Mouse (Mus musculus) CD4-positive helper T cell, adult 2 months (primary cell): ENCODE data around the gene Clps.

Experiments used
- DNase-seq: peaks from one replicate; pipeline ENCODE4 v3.0.0-alpha.2; 2012; ENCODE audit warnings: low read depth, missing footprints, low spot score

Clps gene

DNA sequence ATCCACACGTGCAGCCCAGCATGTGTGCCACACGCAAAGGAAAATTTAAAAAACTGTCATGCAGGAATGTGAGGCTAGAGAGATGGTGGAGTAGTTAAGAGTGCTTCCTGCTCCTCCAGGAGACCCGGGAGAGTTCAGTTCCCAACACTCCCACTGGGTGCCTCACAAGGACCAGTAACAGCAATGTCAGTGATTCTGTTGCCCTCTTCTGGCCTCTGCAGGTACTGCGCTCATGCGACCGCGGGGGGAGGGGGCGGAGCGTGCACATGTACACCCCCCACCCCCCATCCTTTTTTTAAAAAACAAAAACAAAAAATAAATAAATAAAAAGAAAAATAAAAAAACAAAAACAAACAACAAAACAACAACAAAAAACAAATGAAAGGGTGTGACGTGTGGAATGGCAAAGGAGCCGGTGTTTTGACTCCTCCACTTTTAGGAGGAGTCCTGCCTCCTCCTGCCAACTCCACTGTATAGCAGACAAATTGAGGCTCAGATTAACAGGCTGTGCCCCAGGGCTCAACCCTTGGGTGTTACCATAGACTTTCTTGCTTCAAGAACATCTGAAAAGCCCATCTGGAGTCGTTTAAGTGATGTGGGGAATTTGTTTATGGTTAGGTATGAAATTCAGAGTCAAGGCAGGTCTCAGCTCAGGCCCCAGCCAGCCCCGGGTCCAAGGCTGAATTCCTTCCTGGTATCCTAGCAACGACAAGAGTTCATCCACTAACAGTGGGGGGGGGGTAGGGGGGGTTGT lies 7.3 kb downstream of the Clps start:
- DNase-seq: peak; percentile 76

DNA sequence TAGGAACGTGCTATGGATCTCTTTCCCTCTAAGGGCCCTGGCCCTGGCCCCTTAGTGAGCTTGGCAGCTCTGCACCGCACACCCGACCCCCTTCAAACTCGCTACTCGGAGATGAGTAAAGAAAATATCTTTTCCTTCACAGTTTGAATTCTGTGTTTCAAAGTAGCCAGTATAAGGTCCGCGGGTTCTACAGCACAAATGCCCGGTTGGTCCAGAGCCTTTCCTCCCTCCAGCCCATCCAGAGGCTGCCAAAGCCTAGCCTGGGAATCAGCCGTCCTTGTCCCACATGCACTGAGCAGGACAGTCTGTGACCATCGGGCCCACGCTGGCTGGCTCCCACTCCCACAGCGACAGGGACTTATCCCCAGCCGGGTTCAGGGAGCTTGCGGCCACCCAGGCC lies 11.5 kb downstream of the Clps start, which contains the start of gene Clpsl2:
Gene Clpsl2, plus strand, starts transcription at position 301 of the 400 bp plus-strand sequence.
- no peak for DNase-seq

DNA sequence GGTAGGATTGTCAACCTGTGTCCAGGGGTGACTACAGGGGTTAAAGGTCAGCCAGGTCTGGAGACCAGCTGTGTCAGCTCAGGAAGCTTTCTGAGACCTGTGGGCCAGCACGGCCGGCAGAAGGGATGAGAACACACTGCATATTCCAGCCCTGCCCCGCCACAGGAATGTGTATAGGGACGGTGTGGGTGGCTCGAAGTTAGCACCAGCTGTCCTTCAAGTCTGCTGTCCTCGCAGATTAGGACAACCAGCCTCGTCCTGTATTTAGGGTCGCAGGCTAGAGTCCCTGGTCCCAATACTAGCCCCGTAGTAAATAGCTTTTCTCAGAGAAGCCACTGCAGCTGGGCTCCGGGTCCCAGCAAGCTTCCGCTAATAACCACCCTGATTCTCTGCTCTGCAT lies 12.0 kb downstream of the Clps start:
- no peak for DNase-seq

DNA sequence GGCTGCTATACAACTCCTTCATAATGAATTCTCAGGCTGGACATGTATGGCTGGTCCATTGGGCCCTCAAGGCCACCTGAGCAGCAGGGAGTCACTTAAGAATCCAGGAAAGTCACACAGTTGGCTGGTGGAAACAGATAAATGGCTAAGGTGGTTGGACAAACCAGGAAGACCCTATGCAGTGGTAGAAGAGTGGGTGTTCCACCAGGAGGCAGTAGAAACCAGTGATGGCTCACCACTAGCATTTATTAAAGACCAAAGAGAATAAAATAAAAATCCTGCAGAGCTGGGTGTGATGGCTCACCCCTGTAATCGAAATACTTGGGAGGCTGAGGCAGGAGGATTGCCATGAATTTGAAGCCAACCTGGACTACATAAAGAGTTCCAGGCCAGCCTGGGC lies 13.6 kb downstream of the Clps start:
- DNase-seq: no peak

DNA sequence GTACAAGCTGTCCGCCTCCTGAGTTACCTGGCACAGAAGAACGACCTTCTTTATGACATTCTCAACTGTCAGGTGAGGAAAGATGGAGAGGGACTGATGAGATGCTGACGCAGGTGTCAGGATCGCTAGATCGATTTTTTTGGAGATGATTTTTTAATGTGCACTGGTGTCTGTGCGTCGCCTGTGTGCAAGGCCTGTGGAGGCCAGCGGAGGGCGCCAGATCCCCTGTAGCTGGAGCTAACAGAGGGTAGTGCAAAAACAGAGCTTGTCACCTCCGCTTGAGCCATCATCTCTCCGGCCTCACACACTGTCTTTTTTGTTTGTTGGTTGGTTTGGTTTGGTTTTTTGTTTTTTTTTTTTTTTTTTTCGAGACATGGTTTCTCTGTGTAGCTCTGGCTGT lies 22.7 kb downstream of the Clps start:
- no peak for DNase-seq

DNA sequence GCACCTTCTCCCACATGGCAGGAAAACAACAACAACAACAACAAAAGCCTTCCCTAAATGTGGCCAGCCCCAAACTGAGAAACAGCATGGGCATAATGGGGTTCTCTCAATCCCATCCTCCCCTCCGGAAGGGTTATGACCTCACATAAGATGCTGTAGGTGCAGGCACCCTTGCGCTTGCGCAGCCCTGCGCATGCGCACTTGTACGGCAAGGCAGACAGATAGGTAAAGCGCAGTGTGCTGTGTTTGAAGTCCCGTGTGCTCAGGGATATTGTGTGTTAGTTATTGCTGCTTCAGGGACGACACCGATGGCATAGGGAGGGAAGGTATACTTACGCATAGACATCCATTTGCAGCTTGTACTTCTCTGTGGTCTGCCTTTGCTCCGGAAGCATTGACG lies 27.2 kb downstream of the Clps start:
- DNase-seq: no peak

DNA sequence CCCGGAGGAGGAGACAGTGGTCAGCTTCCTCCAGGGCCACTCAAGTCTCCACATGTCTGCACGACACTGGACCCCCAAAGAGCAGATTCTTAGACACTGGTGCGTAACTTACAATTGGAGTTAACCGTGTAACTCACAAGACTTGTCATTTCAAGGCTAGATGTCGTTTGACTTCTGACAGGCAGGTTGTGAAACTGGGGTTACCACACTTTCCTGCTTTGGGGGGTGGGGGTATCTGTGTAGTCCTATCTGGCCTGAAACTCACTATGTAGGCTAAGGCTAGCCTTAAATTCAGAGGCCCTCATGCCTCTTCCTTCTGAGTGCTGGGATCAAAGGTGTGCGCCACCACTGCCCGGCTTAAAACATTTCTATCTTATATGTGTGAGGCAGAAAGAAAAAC lies 28.0 kb downstream of the Clps start:
- DNase-seq: no peak

DNA sequence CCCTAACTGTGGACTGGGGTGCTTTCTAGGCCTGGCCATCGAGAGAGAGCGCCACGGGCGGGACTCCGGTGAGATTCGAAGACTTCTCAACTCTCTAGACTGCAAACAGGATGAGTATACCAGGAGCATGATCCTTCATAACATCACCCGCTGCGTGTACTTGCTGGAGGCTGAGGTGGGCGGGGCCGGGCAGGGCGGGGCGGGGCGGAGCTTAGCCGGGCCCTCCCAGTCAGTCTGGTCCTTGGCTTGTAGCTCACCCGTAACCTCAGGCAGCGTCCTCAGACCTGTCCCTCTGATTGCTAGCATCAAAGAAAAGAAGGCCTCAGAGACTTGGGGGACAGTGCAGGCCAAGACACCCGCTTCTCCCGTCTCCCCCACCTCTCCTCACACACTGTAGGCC lies 28.6 kb downstream of the Clps start:
- DNase-seq: no peak

DNA sequence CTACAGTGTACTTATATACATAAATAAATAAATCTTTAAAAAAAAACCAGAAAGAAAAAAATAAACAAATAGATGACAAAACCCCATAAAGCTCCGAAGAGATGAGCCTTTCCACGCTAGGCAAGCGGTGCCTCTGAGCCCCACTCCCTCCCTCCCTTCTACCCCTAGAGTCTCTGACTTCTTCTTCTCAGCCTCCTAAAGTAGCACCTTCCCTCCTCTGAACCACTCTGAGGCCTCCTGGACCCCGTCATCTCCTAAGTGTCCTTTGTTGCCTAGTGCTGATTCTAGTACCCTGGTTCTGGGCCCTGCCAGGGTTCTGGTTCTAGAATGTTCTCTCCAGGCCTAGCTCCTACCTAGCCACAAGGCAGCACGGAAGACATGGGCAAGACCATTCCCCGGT lies 30.1 kb downstream of the Clps start, which contains the start of gene Armc12:
Gene Armc12, plus strand, starts transcription at position 301 of the 400 bp plus-strand sequence.
- no peak for DNase-seq

DNA sequence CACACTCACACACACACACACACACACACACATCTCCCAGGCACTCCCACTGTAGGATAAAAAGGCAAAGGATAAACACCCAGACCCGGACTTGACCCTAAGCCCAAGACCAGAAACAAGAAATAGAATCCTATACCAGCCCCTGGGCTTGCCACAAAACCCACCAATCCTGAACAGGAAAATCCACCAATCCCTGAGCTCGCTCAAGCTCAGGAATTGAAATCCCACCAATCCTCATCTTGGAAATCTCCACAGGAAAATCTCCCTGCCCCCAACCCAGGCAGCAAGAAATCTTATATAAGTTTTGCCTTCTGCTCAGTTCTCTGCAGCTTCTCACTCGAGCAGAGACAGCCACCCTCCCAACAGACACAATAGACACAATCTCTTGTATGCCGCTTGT lies 31.4 kb downstream of the Clps start:
- no peak for DNase-seq

DNA sequence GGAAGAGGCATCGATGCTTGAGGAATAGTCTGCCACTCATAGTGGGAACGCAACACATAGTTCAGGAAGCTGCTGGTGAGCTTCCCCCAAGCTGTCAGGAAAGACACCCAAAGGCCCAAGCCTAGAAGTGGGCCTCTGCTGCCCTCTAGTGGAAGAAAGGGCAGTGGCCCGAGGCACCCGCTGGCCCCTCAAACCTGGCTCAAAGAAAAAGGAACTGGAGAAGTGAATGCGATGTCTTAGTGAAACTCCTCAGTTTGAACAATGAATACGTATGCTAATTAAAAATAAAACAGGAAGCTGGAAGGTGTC lies 32.6 kb downstream of the Clps start:
- peak; percentile 76 for DNase-seq

DNA sequence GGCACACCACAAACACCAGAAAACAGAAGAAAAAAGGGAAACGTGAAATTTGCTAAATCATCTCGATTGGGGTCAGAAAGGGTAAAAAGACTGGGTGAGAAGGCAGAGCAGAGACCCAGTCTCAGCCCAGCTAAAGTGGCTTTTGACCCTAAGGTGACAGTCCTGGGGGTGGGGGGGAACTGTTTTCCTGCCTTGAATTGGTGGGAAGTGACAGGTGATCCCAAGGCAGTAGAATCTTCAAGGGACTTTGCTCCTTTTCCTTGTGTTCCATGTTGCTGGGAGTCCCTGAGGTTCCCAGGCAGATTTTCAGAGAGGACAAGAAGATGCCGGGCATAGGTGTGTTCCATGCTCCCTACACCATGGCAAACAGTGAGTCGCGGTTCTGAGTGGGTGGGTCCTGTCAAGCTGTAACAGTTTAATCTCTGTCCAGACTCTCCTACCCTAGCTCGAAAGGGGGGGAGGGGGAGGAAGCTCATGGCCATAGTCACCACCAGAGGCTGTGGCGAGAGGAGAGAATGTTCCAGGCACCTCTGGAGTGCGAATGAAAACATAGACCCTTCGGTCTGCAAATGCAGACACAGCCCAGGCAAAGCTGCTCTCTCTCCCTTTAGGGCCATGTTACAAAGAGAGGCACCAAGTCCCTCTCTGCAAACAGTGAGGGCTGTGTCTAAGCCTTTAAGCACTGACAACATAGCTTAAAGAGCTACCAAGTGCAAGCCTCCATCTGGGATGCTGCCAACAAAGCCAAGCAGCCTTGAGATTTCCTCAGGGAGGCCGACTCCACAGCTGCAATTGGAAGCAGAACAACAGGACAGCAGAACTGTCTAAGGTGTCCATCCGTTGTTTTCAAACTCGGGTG lies 33.2 kb downstream of the Clps start:
- DNase-seq: no peak

DNA sequence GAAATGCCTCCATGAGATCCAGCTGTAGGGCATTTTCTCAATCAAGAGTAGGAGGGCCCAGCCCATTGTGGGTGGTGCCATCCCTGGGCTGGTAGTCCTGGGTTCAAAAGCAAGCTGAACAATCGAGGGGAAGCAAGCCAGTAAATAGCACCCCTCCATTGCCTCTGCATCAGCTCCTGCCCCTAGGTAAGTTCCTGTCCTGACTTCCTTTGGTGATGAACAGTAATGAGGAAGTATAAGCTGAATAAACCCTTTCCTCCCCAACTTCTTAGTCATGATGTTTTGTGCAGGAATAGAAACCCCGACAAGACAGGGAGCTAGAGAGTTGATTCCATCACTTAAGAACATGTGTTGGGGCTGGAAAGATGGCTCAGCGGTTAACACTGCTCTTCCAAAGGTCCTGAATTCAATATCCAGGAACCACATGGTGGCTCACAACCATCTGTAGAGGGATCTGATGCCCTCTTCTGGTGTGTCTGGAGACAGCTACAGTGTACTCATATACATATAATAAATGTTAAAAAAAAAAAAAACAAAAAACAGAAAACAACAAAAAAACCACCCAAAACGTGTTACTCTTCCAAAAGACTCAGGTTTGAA lies 35.6 kb downstream of the Clps start:
- no peak for DNase-seq

DNA sequence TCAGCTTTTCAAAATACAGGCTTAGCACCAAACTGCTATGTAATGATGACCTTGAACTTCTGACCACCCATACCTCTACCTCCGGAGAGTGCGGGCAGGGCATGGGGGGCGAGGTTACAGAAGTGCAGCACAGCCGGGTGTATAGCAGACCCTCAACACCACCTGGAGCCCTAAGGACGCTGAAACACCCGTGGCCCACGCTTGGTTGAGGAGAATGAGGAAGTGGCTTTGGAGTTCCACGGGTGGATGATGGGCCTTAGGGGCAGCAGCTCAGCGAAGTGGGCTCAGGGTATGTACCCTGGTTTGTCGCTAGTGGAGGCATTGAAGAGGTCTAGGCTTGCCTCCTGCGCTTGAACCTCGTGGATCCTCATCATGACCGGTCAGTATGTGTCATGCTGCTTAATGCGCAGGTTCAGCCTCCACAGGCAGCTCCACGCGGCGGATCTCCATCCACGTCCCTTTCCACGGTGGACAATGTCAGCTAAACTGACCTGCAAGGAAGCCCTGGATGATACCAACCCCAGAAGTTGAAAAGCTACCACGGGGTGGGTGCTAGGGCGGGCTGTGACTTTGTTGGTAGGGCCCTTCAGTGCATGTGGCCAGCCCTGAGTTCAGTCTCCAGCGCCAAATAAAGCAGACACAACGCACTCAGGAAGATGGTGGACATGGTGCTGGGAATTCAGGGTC lies 36.4 kb downstream of the Clps start:
- DNase-seq: peak; percentile 29

DNA sequence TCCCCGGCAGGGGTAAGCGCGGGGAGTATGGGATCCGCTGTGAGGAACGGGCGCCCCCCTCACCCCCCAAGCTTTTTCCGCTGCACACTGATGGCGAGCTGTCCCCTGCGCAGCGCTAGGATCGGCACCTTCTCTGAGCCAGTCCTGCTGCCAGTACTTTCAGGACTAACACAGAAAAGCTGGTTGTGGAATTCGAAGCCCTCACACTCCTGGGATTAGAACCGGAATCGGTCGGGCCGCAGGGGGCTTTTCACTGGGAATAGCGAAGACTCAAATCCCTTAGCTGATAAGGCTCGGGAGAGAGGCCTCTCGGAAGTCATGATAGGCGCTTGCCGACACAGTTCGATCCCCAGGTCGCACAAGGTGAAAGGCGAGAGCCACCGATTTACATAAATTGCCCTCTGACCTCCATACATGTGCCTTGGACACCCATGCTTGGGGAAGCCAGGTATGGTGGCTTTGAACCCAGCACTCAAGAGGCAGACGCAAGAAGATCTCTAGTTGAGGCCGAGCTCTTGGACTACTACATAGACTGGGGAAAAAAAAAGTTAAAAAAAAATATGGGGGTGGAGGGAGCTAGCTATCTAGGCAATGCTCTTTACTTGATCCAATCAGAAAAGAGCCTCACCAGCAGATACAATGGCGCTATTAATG lies 37.1 kb downstream of the Clps start:
- peak; percentile 67 for DNase-seq

DNA sequence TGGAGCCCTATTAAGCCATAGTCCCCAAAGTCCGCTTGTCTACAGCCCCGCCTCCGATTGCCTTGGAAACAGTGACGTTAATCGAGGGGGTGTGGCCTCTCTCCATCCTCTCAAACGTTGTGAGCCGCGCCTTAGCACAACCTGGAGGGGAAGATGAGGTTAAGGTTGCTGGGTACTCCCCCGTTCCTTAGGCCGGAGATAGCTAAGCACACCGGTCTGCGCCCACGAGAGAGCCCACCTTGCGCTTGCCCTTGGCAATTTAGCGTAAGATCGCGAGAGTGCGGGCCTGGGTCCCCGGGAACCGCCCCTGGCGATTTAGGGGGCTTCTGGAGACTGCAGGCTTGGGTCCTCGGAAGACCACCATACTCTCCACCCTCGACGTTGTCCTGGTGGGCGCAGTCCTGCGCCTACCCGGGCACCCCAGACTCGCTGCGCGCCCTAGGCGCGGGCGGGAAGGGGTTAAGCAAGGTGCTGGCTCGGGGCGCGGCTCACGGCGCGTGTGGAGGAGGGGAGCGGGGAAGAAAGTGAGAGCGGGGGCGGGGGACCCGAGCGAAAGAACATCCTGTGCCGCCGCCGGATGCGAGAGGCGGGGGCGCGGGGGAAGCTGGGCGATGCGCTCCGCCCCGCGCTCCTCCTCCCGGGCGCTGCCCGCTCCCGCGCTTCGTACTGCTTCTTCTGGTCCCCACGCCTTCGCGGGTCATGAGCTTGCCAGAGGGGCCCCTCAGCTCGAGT lies 37.8 kb downstream of the Clps start:
- peak; percentile 96 for DNase-seq

DNA sequence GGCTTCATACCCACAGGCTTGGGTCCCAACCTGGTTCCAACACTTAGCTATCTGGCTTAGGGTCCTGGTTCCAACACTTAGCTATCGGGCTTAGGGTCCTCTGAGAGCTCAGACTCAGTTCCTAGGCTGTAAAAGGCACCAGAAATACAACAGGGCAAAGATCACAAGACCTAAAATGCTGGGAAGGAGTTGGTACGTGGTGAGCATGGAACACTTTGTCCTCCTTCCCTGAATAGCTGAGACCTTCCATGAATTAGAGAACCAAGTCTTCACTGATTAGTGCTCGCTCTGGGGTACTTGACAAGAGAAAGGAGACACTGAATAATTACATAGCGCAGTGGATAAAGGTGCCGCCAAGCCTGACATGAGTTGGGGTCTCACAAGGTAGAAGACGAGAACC lies 38.6 kb downstream of the Clps start:
- no peak for DNase-seq

DNA sequence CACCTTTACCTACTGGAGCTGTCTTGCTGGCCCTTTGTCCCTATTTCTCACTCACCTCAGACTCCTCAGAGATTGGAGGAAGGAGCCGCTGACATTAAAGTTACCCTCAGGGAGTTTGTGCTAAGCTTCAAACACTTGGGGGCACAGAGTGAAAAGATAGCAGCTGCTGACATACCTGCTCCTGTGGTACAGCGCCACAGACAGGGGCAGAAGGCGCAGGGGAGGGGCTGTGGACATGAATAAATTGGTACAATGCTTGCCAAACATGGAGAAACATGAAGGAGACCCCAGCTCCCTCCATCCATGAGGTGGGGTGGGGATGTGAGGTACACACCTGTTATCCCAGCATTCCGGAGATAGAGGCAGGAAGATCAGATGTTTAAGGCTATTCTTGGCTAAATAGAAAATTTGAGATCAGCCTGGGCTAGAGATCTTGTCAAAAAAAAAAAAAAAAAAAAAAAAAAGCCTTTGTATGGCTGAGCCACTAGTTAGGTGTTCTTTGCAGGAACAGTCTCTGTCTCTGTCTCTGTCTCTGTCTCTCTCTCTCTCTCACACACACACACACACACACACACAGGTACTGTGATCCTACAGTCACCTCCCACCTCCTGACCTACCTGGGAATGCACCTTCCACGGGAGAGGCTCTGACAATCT lies 39.4 kb downstream of the Clps start:
- DNase-seq: no peak

DNA sequence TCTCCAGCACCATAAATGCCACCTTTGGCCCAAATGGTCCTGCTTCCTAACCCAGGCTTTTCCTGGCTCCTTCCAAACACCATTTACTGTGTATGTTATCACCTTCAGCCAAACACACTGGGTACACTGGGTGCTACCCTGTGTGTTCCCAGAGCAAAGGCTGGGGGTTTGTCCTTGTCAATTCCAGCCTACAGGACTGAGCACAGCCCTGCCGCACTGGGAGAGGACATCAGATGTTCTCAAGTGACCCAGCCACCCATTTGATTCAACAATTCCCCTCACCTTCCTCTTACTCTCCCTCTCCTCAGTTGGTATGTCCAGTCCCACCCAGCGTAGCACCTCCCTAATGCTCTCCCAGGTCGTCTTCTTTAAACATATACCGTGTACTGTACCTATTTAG lies 40.0 kb downstream of the Clps start:
- no peak for DNase-seq

DNA sequence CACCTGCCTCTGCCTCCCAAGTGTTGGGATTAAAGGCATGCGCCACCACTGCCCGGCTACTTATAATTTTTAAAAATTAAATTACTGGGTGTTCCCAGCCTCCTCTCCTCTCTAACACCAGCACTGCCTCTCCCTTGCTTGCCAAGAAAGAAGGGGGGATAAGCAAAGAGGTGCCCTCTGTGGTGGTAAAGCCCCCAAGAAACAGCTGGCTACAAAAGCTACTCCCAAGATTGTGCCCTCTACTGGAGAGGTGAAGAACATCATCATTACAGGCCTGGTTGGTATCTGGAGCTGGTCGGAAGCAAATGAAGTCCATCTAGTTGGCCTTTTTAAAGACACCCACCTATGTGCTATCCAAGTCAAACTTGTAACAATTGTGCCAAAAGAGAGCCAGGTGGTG lies 40.7 kb downstream of the Clps start:
- peak; percentile 40 for DNase-seq
